Mouse (Mus musculus): Measurements from ENCODE around the gene Mast4. TPM values are rescaled to one million over a fixed set of nuclear protein-coding genes. Genes with fewer than 3 reads are reported as not detected.

The Mast4 gene
- polyA plus RNA-seq, 1 experiment from 2014 or later, result 19.5 TPM

DNA sequence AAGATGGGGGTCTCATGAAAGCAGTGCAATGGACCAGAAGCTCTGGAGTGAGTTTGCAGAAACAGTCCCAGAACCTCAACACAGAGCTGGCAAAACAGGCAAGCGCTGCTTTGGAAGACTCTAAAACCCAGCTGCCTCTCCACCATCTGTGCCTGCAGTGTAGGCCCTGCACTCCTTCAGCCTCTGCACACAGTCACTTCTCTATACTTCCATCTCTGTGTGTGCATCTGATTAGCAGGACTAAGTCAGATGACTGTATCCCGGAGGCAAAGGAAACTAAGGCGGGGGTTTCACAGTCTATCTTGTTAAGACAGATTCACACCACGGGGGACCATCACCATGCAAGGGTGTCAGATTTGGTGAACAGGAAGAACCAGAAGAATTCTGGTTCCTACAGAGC lies 6.7 kb upstream of the Mast4 start:
- H3K9me3 ChIP-seq (ENCODE audit: control insufficient read depth, low read length), result no peaks in the 10 kb centered on the region
- no peak overlapping the region for H3K4me3 ChIP-seq (ENCODE audit: low read depth, low read length)
- no peak for ATAC-seq (ENCODE audit: insufficient read depth, low FRiP score, low TSS enrichment)
- no peak overlapping the region for H3K4me2 ChIP-seq (ENCODE audit: low read depth)
- 75% methylated on average over 4 of the region's 4 CpGs for WGBS
- H3K27me3 ChIP-seq (ENCODE audit: control insufficient read depth, insufficient read depth, low read length), result peaks cover 3% of the 10 kb centered on the region
- no peak for DNase-seq (ENCODE audit: low spot score)
- H3K9ac ChIP-seq (ENCODE audit: low read length), result no peak overlapping the region
- no peak overlapping the region for H3K27ac ChIP-seq (ENCODE audit: low read depth, low read length)
- H3K4me1 ChIP-seq (ENCODE audit: control insufficient read depth, insufficient read depth, low read length), result no peaks in the 10 kb centered on the region
- H3K36me3 ChIP-seq (ENCODE audit: control insufficient read depth, insufficient read depth, low read length), result no peaks in the 10 kb centered on the region

- Histone ChIP-seq H3K27ac (ENCODE audit: low read depth, low read length) (no peak overlapping the region), H3K4me3 (ENCODE audit: low read depth, low read length) (no peak overlapping the region), H3K4me1 (ENCODE audit: control insufficient read depth, insufficient read depth, low read length) (peaks cover 2% of the 10 kb centered on the region; the same call in 1 of the 2 replicates), H3K9me3 (ENCODE audit: control insufficient read depth, low read length) (no peaks in the 10 kb centered on the region), H3K9ac (ENCODE audit: low read length) (no peak overlapping the region), H3K36me3 (ENCODE audit: control insufficient read depth, insufficient read depth, low read length) (no peaks in the 10 kb centered on the region), H3K27me3 (ENCODE audit: control insufficient read depth, insufficient read depth, low read length) (peaks cover 17% of the 10 kb centered on the region), H3K4me2 (ENCODE audit: low read depth) (no peak overlapping the region)
- no peak for DNase-seq (ENCODE audit: low spot score)
- 85% methylated on average over 2 of the region's 2 CpGs for WGBS
- no peak for ATAC-seq (ENCODE audit: insufficient read depth, low FRiP score, low TSS enrichment)
Measured at GRCm38 (mm10) chr13:103338616-103339015, 4.3 kb upstream of the Mast4 start.

GRCm38 (mm10) chr13:103336237-103336636 lies 1.9 kb upstream of the Mast4 start:
- WGBS, result 16% methylated on average over 5 of the region's 5 CpGs
- no peak for DNase-seq (ENCODE audit: low spot score)
- Histone ChIP-seq H3K9me3 (ENCODE audit: control insufficient read depth, low read length) (no peaks in the 10 kb centered on the region), H3K4me1 (ENCODE audit: control insufficient read depth, insufficient read depth, low read length) (peaks cover 6% of the 10 kb centered on the region), H3K27ac (ENCODE audit: low read depth, low read length) (no peak overlapping the region), H3K4me2 (ENCODE audit: low read depth) (no peak overlapping the region), H3K36me3 (ENCODE audit: control insufficient read depth, insufficient read depth, low read length) (no peaks in the 10 kb centered on the region), H3K4me3 (ENCODE audit: low read depth, low read length) (no peak overlapping the region), H3K27me3 (ENCODE audit: control insufficient read depth, insufficient read depth, low read length) (peaks cover 27% of the 10 kb centered on the region), H3K9ac (ENCODE audit: low read length) (no peak overlapping the region)
- no peak for ATAC-seq (ENCODE audit: insufficient read depth, low FRiP score, low TSS enrichment)

- ATAC-seq (ENCODE audit: insufficient read depth, low FRiP score, low TSS enrichment), result peak; percentile 28
- WGBS, result 1% methylated on average over 32 of the region's 32 CpGs
- peak overlapping the region; percentile 52 for H3K4me3 ChIP-seq (ENCODE audit: low read depth, low read length)
- H3K27ac ChIP-seq (ENCODE audit: low read depth, low read length), result no peak overlapping the region
- peak overlapping the region; percentile 89 for H3K4me2 ChIP-seq (ENCODE audit: low read depth)
- H3K4me1 ChIP-seq (ENCODE audit: control insufficient read depth, insufficient read depth, low read length), result peaks cover 6% of the 10 kb centered on the region
- H3K9ac ChIP-seq (ENCODE audit: low read length), result peak overlapping the region; percentile 40
- DNase-seq (ENCODE audit: low spot score), result peak; percentile 51
- peaks cover 27% of the 10 kb centered on the region for H3K27me3 ChIP-seq (ENCODE audit: control insufficient read depth, insufficient read depth, low read length)
- no peaks in the 10 kb centered on the region for H3K9me3 ChIP-seq (ENCODE audit: control insufficient read depth, low read length)
- no peaks in the 10 kb centered on the region for H3K36me3 ChIP-seq (ENCODE audit: control insufficient read depth, insufficient read depth, low read length)
Measured at GRCm38 (mm10) chr13:103334723-103335458, 594 bp upstream of the Mast4 start.

GRCm38 (mm10) chr13:103333601-103334391 lies 501 bp downstream of the Mast4 start:
- Histone ChIP-seq H3K36me3 (ENCODE audit: control insufficient read depth, insufficient read depth, low read length) (no peaks in the 10 kb centered on the region), H3K4me2 (ENCODE audit: low read depth) (peak overlapping the region; percentile 89), H3K4me3 (ENCODE audit: low read depth, low read length) (peak overlapping the region; percentile 52), H3K4me1 (ENCODE audit: control insufficient read depth, insufficient read depth, low read length) (peaks cover 6% of the 10 kb centered on the region), H3K9me3 (ENCODE audit: control insufficient read depth, low read length) (no peaks in the 10 kb centered on the region), H3K27ac (ENCODE audit: low read depth, low read length) (no peak overlapping the region), H3K27me3 (ENCODE audit: control insufficient read depth, insufficient read depth, low read length) (peaks cover 27% of the 10 kb centered on the region), H3K9ac (ENCODE audit: low read length) (peak overlapping the region; percentile 40)
- WGBS, result under 1% methylated on average over 70 of the region's 74 CpGs
- peak; percentile 54 for ATAC-seq (ENCODE audit: insufficient read depth, low FRiP score, low TSS enrichment)
- peak; percentile 66 for DNase-seq (ENCODE audit: low spot score)

DNA sequence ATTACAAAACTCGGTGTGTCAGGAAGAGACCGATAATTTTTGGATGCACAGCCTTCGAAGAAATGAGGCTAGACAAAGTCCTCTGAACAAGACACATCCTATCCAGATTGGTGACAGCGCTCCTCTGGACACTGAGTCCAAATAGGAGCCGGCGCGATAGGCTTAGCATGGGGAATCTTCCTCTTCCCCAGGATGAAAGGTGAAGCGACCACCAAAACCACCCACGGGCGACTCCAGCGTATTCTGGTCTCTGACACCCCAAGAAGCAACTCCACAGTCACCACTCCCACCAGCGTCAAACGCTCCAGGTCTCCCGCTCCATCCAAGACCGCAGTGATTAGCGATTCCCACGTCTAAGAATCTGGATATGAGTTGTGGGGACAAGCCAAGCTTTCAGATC lies 1.1 kb downstream of the Mast4 start:
- DNase-seq (ENCODE audit: low spot score) (no peak), ATAC-seq (ENCODE audit: insufficient read depth, low FRiP score, low TSS enrichment) (no peak)
- Histone ChIP-seq H3K9ac (ENCODE audit: low read length) (no peak overlapping the region), H3K4me2 (ENCODE audit: low read depth) (peak overlapping the region; percentile 89), H3K9me3 (ENCODE audit: control insufficient read depth, low read length) (no peaks in the 10 kb centered on the region), H3K27me3 (ENCODE audit: control insufficient read depth, insufficient read depth, low read length) (peaks cover 27% of the 10 kb centered on the region), H3K27ac (ENCODE audit: low read depth, low read length) (no peak overlapping the region), H3K4me1 (ENCODE audit: control insufficient read depth, insufficient read depth, low read length) (peaks cover 6% of the 10 kb centered on the region), H3K4me3 (ENCODE audit: low read depth, low read length) (peak overlapping the region; percentile 52), H3K36me3 (ENCODE audit: control insufficient read depth, insufficient read depth, low read length) (no peaks in the 10 kb centered on the region)
- WGBS, result 2% methylated on average over 17 of the region's 17 CpGs

GRCm38 (mm10) chr13:103332731-103333130 lies 1.6 kb downstream of the Mast4 start:
- 9% methylated on average over 9 of the region's 9 CpGs for WGBS
- ATAC-seq (ENCODE audit: insufficient read depth, low FRiP score, low TSS enrichment), result no peak
- peaks cover 27% of the 10 kb centered on the region for H3K27me3 ChIP-seq (ENCODE audit: control insufficient read depth, insufficient read depth, low read length)
- H3K4me2 ChIP-seq (ENCODE audit: low read depth), result peak overlapping the region; percentile 89
- DNase-seq (ENCODE audit: low spot score), result no peak
- H3K9me3 ChIP-seq (ENCODE audit: control insufficient read depth, low read length), result no peaks in the 10 kb centered on the region
- H3K36me3 ChIP-seq (ENCODE audit: control insufficient read depth, insufficient read depth, low read length), result no peaks in the 10 kb centered on the region
- H3K4me3 ChIP-seq (ENCODE audit: low read depth, low read length), result peak overlapping the region; percentile 52; the same call in 1 of the 2 replicates
- H3K9ac ChIP-seq (ENCODE audit: low read length), result no peak overlapping the region
- no peak overlapping the region for H3K27ac ChIP-seq (ENCODE audit: low read depth, low read length)
- H3K4me1 ChIP-seq (ENCODE audit: control insufficient read depth, insufficient read depth, low read length), result peaks cover 6% of the 10 kb centered on the region

GRCm38 (mm10) chr13:103331096-103331495 lies 3.2 kb downstream of the Mast4 start:
- Histone ChIP-seq H3K4me3 (ENCODE audit: low read depth, low read length) (no peak overlapping the region), H3K27me3 (ENCODE audit: control insufficient read depth, insufficient read depth, low read length) (peaks cover 25% of the 10 kb centered on the region), H3K36me3 (ENCODE audit: control insufficient read depth, insufficient read depth, low read length) (no peaks in the 10 kb centered on the region), H3K4me2 (ENCODE audit: low read depth) (no peak overlapping the region), H3K27ac (ENCODE audit: low read depth, low read length) (no peak overlapping the region), H3K9me3 (ENCODE audit: control insufficient read depth, low read length) (no peaks in the 10 kb centered on the region), H3K4me1 (ENCODE audit: control insufficient read depth, insufficient read depth, low read length) (peaks cover 6% of the 10 kb centered on the region), H3K9ac (ENCODE audit: low read length) (no peak overlapping the region)
- WGBS, result 53% methylated on average over 7 of the region's 7 CpGs
- no peak for ATAC-seq (ENCODE audit: insufficient read depth, low FRiP score, low TSS enrichment)
- DNase-seq (ENCODE audit: low spot score), result no peak
